Mouse (Mus musculus) cerebellum, adult 2 months (tissue): Measurements from ENCODE around the gene Gjb4.

Experiments used
- CTCF ChIP-seq: fragments of 200-500 bp; IDR thresholded peaks from 2 replicates; pipeline ENCODE4 v1.5.1; 2011; ENCODE audit warnings: low read depth, mild to moderate bottlenecking, control low read depth, low read length, moderate library complexity, borderline replicate concordance; ENCODE audit not compliant: insufficient read depth
- POLR2A ChIP-seq: fragments of 200-500 bp; IDR thresholded peaks from 2 replicates; pipeline ENCODE4 v1.6.1; 2011; ENCODE audit warnings: low read length, control low read depth, borderline replicate concordance; ENCODE audit not compliant: insufficient read depth

- no peak for TF ChIP-seq CTCF
- no peak for TF ChIP-seq POLR2A
Measured at GRCm38 (mm10) chr4:127317143-127317542, 36.7 kb downstream of the Gjb4 start.
